Mouse (Mus musculus): ENCODE results near the gene Lrp2bp. TPM values are rescaled to one million over a fixed set of nuclear protein-coding genes. Genes with fewer than 3 reads are reported as not detected.

The Lrp2bp gene
- total RNA-seq, 2 experiments from 2014 or later: 0.62 to 0.76 TPM

GRCm38 (mm10) chr8:46022203-46022602 is 23.1 kb downstream of the Lrp2bp start:
- DNase-seq (ENCODE audit: low spot score in 2 of 2): no peak
- intact Hi-C loops (cut with DNase I): no loop called here

GRCm38 (mm10) chr8:46022758-46023157 is 23.7 kb downstream of the Lrp2bp start:
- intact Hi-C loops (cut with DNase I): no loop called here
- no peak for DNase-seq (ENCODE audit: low spot score in 2 of 2)

- intact Hi-C loops (cut with DNase I): no loop called here
- no peak for DNase-seq (ENCODE audit: low spot score in 2 of 2)
Observed at GRCm38 (mm10) chr8:46024392-46024791, 25.3 kb downstream of the Lrp2bp start.

GRCm38 (mm10) chr8:46036217-46036616 is 37.1 kb downstream of the Lrp2bp start:
- intact Hi-C loops (cut with DNase I): no loop called here

GRCm38 (mm10) chr8:46039666-46040065 is 40.6 kb downstream of the Lrp2bp start:
- intact Hi-C loops (cut with DNase I): no loop called here
- DNase-seq (ENCODE audit: low spot score in 2 of 2): no peak

More at GRCm38 (mm10) chr8:46036217-46036616, 37.1 kb downstream of the Lrp2bp start:
- DNase-seq (ENCODE audit: low spot score in 2 of 2): no peak

- intact Hi-C loops (cut with DNase I): no loop called here
- peak; percentile 12 to 15 for DNase-seq (ENCODE audit: low spot score in 2 of 2)
Observed at GRCm38 (mm10) chr8:46040260-46040659, 41.2 kb downstream of the Lrp2bp start.

- no peak for DNase-seq (ENCODE audit: low spot score in 2 of 2)
- intact Hi-C loops (cut with DNase I): no loop called here
Observed at GRCm38 (mm10) chr8:46072798-46073197, 73.7 kb downstream of the Lrp2bp start.

- no peak for DNase-seq (ENCODE audit: low spot score in 2 of 2)
- intact Hi-C loops (cut with DNase I): no loop called here
Observed at GRCm38 (mm10) chr8:46073540-46074140, 74.5 kb downstream of the Lrp2bp start.

GRCm38 (mm10) chr8:46075223-46075622 is 76.1 kb downstream of the Lrp2bp start:
- no peak for DNase-seq (ENCODE audit: low spot score in 2 of 2)
- intact Hi-C loops (cut with DNase I): no loop called here

GRCm38 (mm10) chr8:46078866-46079265 is 79.8 kb downstream of the Lrp2bp start:
- intact Hi-C loops (cut with DNase I): no loop called here
- DNase-seq (ENCODE audit: low spot score in 2 of 2): no peak

Other genes starting within 250 kb of the Lrp2bp start
- 1 to 10 TPM; 1.6 to 1.7 TPM for gene Pdlim3, start 113.8 kb upstream of the Lrp2bp start, total RNA-seq (2021)
- gene Ccdc110, start 64.7 kb upstream of the Lrp2bp start, total RNA-seq (2021): 1 to 10 TPM; 1.4 to 1.9 TPM
- 1 to 10 TPM; 2.2 to 3.2 TPM for gene 1700029J07Rik, start 24.1 kb upstream of the Lrp2bp start, total RNA-seq (2021)
- gene Ufsp2, start 23.8 kb upstream of the Lrp2bp start, total RNA-seq (2021): 10 to 100 TPM; 53.8 to 59.1 TPM
- gene Ankrd37, start 6.4 kb downstream of the Lrp2bp start, total RNA-seq (2021): 10 to 100 TPM in 1 of 2 experiments, 1 to 10 TPM in 1; 8.8 to 14.8 TPM
- 10 to 100 TPM; 17.1 to 17.9 TPM for gene Cfap97, start 152.5 kb downstream of the Lrp2bp start, total RNA-seq (2021)
- 10 to 100 TPM; 38.1 to 42.3 TPM for gene Snx25, start 152.9 kb downstream of the Lrp2bp start, total RNA-seq (2021)
- 100 to 1,000 TPM; 661 to 678 TPM for gene Slc25a4, start 212.0 kb downstream of the Lrp2bp start, total RNA-seq (2021)

Data from left cerebral cortex, postnatal 14 days (tissue).